Mouse (Mus musculus) gastrocnemius, adult 2 months (tissue): ENCODE results near the gene Pgpep1l. TPM values are rescaled to one million over a fixed set of nuclear protein-coding genes. Genes with fewer than 3 reads are reported as not detected.

ENCODE experiments used
- DNase-seq: peaks from one replicate; pipeline ENCODE4 v3.0.0; 2022
- H3K27ac ChIP-seq: fragments of 200-600 bp; 2 replicates; pipeline ENCODE4 v1.8.1; 2022; ENCODE audit warnings: mild to moderate bottlenecking
- H3K4me3 ChIP-seq: fragments of 200-600 bp; 2 replicates; pipeline ENCODE4 v1.8.1; 2022; ENCODE audit warnings: mild to moderate bottlenecking, moderate library complexity
- CTCF ChIP-seq: fragments of 200-600 bp; IDR thresholded peaks from 2 replicates; pipeline ENCODE4 v1.8.1; 2022; ENCODE audit warnings: antibody characterized with exemption, mild to moderate bottlenecking, moderate library complexity
- intact Hi-C: fragments of 180-260 bp; cut with DNase I; formaldehyde crosslinking; loops from one replicate; pipeline ENCODE4 v1.15.1; 2025
- total RNA-seq, 2 experiments: library from RNA; stranded (reverse); gene quantifications; 2 replicates each; pipeline ENCODE4 v1.2.3; 2021

Gene Pgpep1l
- total RNA-seq, 2 experiments from 2014 or later, result 1.9 to 3.9 TPM

DNA sequence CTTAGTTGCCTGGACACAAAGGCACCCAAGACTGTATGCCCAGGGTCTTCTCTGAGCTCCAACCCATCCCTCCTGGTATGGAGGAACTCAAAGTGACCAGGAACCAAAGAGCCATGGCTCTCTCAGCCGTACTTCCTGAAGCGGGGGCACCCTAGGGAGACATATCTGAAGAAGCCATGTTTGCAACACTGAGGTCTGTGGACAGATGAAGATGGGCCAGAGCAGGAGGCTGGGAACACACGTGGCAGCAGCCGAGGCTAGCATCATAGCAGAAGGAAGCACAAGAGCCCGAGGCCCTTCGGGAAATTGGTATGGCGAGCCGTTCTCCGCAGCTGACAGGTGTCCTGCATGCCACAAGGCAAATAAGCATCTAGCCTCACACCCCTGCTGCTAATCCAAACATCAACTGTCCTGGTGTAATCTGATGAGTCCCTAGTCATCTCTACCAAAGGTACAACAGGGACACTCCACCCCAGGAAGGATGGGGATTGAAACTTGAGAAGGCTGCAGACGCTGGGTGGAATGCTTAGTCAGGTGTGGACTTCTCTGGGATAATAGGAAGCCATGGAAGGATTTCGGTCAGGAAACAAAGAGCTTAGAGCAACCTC lies 24.7 kb downstream of the Pgpep1l start:
- intact Hi-C loops, result no loop called here
- Histone ChIP-seq H3K4me3 (no peak overlapping the region), H3K27ac (no peak overlapping the region)
- no peak for DNase-seq
- no peak for TF ChIP-seq CTCF

- intact Hi-C loops, result no loop called here
- no peak for DNase-seq
- TF ChIP-seq CTCF, result no peak
Measured at GRCm38 (mm10) chr7:68236817-68237216, 27.2 kb downstream of the Pgpep1l start.

DNA sequence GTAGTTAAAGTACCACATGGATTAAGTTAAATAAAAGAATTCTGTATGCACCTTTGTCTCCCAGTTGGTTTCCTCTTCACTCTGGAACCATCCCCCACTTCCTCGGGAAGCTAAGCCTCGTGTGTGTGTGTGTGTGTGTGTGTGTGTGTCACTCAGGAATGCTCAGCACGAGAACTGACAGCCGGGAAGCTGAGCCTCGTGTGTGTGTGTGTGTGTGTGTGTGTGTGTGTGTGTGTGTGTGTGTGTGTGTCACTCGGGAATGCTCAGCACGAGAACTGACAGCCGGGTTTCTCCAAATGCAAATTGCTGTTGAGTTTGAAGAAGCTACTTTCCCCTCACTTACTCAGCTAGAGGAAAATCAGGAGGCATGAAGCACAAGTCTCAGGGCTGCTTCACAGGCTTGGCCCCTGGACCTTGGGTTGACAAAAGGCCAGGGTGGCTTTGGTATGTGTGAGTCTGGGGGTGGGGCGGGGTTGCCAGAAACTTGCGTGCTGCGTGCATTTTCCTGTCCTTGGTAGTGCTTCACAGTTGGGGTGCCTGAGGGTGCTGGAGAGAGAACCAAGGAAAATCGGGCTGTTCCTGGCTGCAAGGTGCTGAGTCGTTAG lies 30.3 kb downstream of the Pgpep1l start:
- H3K4me3 ChIP-seq, result no peak overlapping the region
- intact Hi-C loops, result no loop called here
- TF ChIP-seq CTCF, result no peak
- H3K27ac ChIP-seq, result no peak overlapping the region
- DNase-seq, result no peak

More at GRCm38 (mm10) chr7:68236817-68237216, 27.2 kb downstream of the Pgpep1l start:
- no peak overlapping the region for H3K27ac ChIP-seq
- no peak overlapping the region for H3K4me3 ChIP-seq

GRCm38 (mm10) chr7:68232521-68232920 lies 31.5 kb downstream of the Pgpep1l start:
- DNase-seq, result no peak
- Histone ChIP-seq H3K4me3 (no peak overlapping the region), H3K27ac (no peak overlapping the region)
- no peak for TF ChIP-seq CTCF
- intact Hi-C loops, result no loop called here

- intact Hi-C loops, result no loop called here
- no peak for DNase-seq
Measured at GRCm38 (mm10) chr7:68230831-68231230, 33.2 kb downstream of the Pgpep1l start.

DNA sequence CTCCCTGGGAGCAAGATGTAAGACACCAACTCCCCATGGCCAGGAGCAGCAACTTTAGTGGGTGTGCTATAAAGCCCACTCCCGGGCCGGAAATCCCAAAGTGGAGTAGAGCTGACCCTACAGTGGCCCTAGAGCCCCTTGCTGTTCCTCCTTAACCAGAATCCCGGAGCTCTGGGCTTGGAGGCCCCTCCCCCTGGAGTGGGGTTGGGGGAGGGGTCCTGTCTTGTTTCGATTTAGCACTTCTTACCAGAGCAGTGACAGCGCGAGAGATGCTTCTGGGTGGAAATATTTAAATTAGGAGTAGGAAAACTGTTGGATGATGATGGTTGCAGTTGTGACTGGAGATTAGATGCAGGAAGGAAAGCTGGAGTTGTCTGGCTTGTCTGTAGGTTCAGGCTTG lies 35.5 kb downstream of the Pgpep1l start:
- Histone ChIP-seq H3K4me3 (no peak overlapping the region), H3K27ac (no peak overlapping the region)
- intact Hi-C loops, result loop anchor here (2.0 kb wide), 1 partner anchor 34 kb away; no protein-coding TSS in a partner anchor
- TF ChIP-seq CTCF, result no peak
- DNase-seq, result no peak

More at GRCm38 (mm10) chr7:68230831-68231230, 33.2 kb downstream of the Pgpep1l start:
- TF ChIP-seq CTCF, result no peak
- Histone ChIP-seq H3K4me3 (no peak overlapping the region), H3K27ac (no peak overlapping the region)

DNA sequence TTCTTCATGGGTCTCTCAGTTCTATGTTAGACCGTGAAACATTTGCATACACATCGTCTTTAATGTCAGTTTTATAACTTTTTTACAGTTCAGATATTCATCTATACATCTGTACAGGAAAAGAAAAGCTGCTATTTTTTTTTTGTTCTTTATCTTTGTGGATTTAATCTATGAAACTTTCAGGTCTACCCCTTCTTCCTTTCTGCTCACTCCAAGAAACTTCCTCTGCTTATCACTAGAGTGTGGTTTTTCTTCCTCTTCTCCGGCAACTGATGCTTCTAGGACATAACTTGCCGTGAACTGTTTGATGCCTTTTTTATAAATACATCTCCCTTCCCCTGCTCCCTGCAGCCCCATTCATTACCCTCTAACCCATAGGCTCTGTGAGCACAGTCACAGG lies 36.4 kb downstream of the Pgpep1l start:
- no peak for TF ChIP-seq CTCF
- DNase-seq, result no peak
- Histone ChIP-seq H3K27ac (no peak overlapping the region), H3K4me3 (no peak overlapping the region)
- intact Hi-C loops, result loop anchor here (2.0 kb wide), 1 partner anchor 35 kb away; no protein-coding TSS in a partner anchor

DNA sequence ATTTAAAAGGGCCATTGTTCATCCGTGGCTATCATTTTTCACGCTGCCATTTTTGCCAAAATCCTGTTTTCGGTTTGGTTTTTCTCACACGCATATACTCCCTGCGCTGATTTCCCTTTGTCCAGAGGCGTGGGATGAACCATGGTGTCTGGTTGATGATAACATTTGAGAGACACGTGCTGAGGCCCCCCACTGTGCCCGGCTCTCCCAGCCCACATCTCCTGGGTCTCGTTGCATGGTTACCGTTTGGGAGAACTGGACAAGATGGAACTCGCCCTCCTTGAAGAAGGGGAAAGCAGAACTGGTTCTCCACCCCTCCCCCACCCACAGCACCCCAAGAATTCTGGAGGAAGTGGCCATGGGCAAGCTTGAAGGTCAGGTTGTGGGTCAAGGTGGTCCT lies 37.0 kb downstream of the Pgpep1l start:
- DNase-seq, result no peak
- intact Hi-C loops, result no loop called here
- Histone ChIP-seq H3K27ac (no peak overlapping the region), H3K4me3 (no peak overlapping the region)
- TF ChIP-seq CTCF, result no peak

- intact Hi-C loops, result no loop called here
Measured at GRCm38 (mm10) chr7:68225427-68226054, 38.5 kb downstream of the Pgpep1l start.

GRCm38 (mm10) chr7:68224006-68224405 lies 40.0 kb downstream of the Pgpep1l start:
- H3K27ac ChIP-seq, result peak overlapping the region; percentile 90
- intact Hi-C loops, result no loop called here
- no peak for TF ChIP-seq CTCF
- no peak for DNase-seq
- H3K4me3 ChIP-seq, result no peak overlapping the region

More at GRCm38 (mm10) chr7:68225427-68226054, 38.5 kb downstream of the Pgpep1l start:
- peak; percentile 59 for DNase-seq
- TF ChIP-seq CTCF, result no peak
- Histone ChIP-seq H3K27ac (peak overlapping the region; percentile 38; the same call in 1 of the 2 replicates), H3K4me3 (no peak overlapping the region)

DNA sequence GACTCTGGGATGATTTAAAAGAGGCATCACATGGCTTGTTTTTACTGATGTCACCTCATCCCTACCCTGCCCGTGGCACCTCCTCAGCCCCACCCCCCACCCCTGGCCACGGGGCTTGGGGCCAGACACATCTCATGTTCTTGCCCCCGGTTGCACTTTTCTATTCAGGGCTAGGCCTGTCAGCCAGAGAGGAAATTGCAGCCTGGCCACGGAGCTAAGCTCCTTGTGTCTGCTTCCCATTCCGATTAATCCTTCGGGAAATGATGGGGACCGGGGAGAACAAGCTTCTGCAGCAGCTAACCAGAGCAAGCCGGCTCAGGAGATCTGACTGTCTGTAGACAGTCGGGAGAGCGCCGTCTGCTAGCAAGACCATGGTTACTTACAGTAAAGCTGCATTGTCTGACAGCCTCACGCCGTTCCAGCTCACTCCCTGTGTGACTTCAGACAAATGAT lies 40.7 kb downstream of the Pgpep1l start:
- intact Hi-C loops, result no loop called here
- DNase-seq, result peak; percentile 90
- no peak for TF ChIP-seq CTCF
- H3K27ac ChIP-seq, result peak overlapping the region; percentile 90
- peak overlapping the region; percentile 47 for H3K4me3 ChIP-seq

DNA sequence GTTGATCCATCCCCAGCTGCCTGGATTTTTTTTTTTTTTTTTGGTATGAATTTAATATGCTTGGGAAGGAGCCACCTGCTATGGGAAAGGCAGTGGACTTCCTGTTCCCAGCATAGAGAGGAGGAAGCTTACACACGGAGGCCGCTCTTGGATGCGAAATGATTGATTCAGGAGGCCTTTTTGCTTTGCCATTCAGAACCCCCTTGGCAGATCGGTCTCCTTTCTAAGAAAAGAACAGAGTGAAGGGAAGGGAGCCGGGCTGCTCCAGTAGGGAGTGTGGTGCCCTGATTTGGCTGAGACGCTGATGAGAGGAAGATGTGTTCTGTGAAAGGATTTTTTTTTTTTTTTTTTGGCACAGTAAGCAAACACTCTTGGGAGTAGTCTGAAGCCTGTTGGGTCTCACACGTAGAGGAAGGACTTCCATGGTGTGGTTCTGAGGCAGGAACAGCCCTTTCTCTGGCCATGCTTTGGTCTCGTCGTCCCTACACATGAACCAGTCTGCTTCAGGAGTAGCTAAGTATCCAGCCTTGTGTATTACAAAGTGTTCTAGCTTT lies 42.3 kb downstream of the Pgpep1l start:
- Histone ChIP-seq H3K4me3 (no peak overlapping the region), H3K27ac (peak overlapping the region; percentile 90)
- TF ChIP-seq CTCF, result no peak
- intact Hi-C loops, result no loop called here
- DNase-seq, result no peak

DNA sequence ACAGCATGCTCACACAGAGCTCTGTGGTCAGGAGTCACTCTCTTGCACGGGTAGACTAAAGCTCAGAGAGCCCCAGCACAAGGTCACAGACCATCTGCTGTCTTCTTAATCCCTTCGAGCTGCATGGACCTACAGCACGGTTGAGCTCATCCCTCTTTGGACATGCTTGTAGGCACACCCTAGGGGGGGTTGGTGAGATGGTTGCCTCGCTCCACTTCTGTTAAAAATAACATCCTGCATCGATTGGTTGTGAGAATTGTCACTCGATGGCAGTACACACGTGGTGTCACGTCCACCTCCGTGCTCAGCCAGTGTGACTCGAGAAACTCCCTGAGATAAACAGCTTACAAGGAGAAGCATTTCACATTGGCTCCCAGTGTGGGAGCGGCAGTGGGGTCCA lies 45.2 kb downstream of the Pgpep1l start:
- no peak for TF ChIP-seq CTCF
- H3K27ac ChIP-seq, result no peak overlapping the region
- no peak overlapping the region for H3K4me3 ChIP-seq
- DNase-seq, result no peak
- intact Hi-C loops, result loop anchor here (5.0 kb wide), 2 partner anchors 83 to 267 kb away; partner anchors contain the start of gene Igf1r
